Mouse (Mus musculus) CD4-positive, CD25-positive, alpha-beta regulatory T cell, adult 2 months (primary cell): Measurements from ENCODE around the gene Sult2a3.
"Not testable (repeated sequence)": the region's sequence is repeated elsewhere in the genome, so short reads cannot be mapped to it uniquely, and the experiment has no call there.

Experiments used
- DNase-seq: peaks from one replicate; pipeline ENCODE4 v3.0.0-alpha.2; 2012; ENCODE audit warnings: low read depth, low spot score

Sult2a3 gene

GRCm38 (mm10) chr7:14122944-14123343, at the start of gene Sult2a3:
Sult2a3 (minus strand) TSS chr7:14123044.
- DNase-seq: no peak

GRCm38 (mm10) chr7:14120436-14120835, 2.4 kb downstream of the Sult2a3 start:
- no peak for DNase-seq

GRCm38 (mm10) chr7:14119865-14120264, 3.0 kb downstream of the Sult2a3 start:
- not testable (repeated sequence) for DNase-seq

- no peak for DNase-seq
Measured at GRCm38 (mm10) chr7:14116761-14117160, 6.1 kb downstream of the Sult2a3 start.

- DNase-seq: not testable (repeated sequence)
Measured at GRCm38 (mm10) chr7:14114471-14114870, 8.4 kb downstream of the Sult2a3 start.

- not testable (repeated sequence) for DNase-seq
Measured at GRCm38 (mm10) chr7:14047821-14048220, 75.0 kb downstream of the Sult2a3 start.

- not testable (repeated sequence) for DNase-seq
Measured at GRCm38 (mm10) chr7:14030831-14031230, 92.0 kb downstream of the Sult2a3 start.
